10 mouse cellular contexts compared by ENCODE assay signal in the genomic region with DNA sequence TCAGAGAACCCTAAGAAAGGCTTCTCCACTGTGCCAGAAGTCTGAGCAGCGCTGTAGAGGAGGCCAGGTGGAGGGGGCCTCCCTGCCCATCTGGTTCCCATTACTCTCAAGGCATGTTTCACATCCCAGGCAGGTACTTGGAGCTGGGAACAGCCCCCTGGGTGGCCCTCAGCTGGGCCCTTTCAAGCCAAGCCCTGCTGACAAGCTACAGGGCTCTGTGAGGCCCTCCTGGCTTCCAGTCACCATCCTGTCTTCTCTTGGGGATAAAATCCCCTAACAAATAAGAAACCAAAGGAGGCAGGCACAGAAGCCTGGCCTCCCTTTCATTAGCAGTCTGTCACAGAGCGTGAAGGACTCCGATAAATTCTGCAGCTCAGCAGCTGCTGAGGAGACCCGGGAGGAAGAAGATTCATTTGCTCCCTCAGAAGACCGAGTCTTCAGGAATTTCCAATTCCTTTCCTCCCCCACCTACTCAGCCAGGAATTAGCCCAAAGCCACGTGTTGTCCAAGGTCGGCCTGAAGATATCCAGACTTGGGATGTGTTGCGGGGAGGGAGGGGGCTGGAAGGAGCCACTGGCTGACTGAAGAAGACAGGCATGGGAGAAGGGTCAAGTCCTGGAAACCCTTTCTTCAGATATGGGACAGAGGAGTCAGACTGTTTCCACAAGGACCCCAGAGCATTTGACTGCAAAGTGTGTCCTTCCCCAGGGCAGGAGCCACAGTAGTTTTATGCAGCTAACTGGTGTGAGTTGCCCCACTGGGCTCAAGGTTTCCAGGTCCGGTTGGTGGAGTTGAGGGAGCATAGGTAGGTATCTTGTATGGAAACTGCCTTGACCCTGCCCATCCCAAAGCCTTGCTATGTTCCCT.
DNase-seq lines count a peak whose midpoint lies in the region; ATAC-seq and TF ChIP-seq lines count a peak whose summit lies in the region.
"Had no signal": no experiment of that assay in that cellular context is flagged by ENCODE, and none has a peak within 500 bp of the region (broad histone marks: within the 10 kb centered on the region; RNA-seq: fewer than 3 reads in every experiment).

No protein-coding gene starts in this region.

- H3K4me3 ChIP-seq in gastrocnemius, adult 2 months = no peak overlapping the region
- no peak overlapping the region for H3K4me3 ChIP-seq in hindbrain, embryonic 11.5 days (ENCODE audit: low read depth, low read length)
- no peak overlapping the region for H3K4me3 ChIP-seq in midbrain, embryonic 15.5 days
- H3K4me3 ChIP-seq: liver, embryonic 15.5 days had no signal

- H3K27me3 ChIP-seq in hindbrain, embryonic 11.5 days (ENCODE audit: control insufficient read depth, insufficient read depth, low read length) = no peaks in the 10 kb centered on the region; the same call in 1 of the 2 replicates
- no peaks in the 10 kb centered on the region for H3K27me3 ChIP-seq in midbrain, embryonic 15.5 days (replicated peaks)
- H3K27me3 ChIP-seq: liver, embryonic 15.5 days had no signal

- no peaks in the 10 kb centered on the region for H3K9me3 ChIP-seq in hindbrain, embryonic 11.5 days (ENCODE audit: control insufficient read depth, low read length)
- H3K9me3 ChIP-seq in midbrain, embryonic 15.5 days = no peaks in the 10 kb centered on the region
- H3K9me3 ChIP-seq: liver, embryonic 15.5 days had no signal

- no peak; the same call in 1 of the 2 replicates for ATAC-seq in hindbrain, embryonic 11.5 days (ENCODE audit: low FRiP score)
- ATAC-seq in midbrain, embryonic 15.5 days (replicated peaks) = no peak
- no peak for ATAC-seq in activated CD4-positive, CD25-positive, alpha-beta regulatory T cell, adult 4 months

- no peak overlapping the region for H3K9ac ChIP-seq in hindbrain, embryonic 11.5 days (ENCODE audit: low read depth, low read length)
- no peak overlapping the region for H3K9ac ChIP-seq in midbrain, embryonic 15.5 days
- H3K9ac ChIP-seq: liver, embryonic 15.5 days had no signal

- H3K4me1 ChIP-seq in hindbrain, embryonic 11.5 days (replicated peaks; ENCODE audit: control insufficient read depth, insufficient read depth, low read length) = peaks cover 11% of the 10 kb centered on the region
- peaks cover 36% of the 10 kb centered on the region for H3K4me1 ChIP-seq in midbrain, embryonic 15.5 days
- H3K4me1 ChIP-seq: liver, embryonic 15.5 days had no signal

- TF ChIP-seq CTCF in gastrocnemius, adult 2 months (IDR thresholded peaks at IDR 0.05) = no peak

- 35% methylated on average over 9 of the region's 9 CpGs for WGBS in hindbrain, embryonic 11.5 days
- whole genome bisulfite sequencing in midbrain, embryonic 15.5 days = 24% methylated on average over 9 of the region's 9 CpGs

- intact Hi-C loops in gastrocnemius, adult 2 months (cut with DNase I) = no loop called here
- intact Hi-C loops in gastrocnemius, postnatal 36 days (cut with DNase I) = no loop called here

- H3K36me3 ChIP-seq in hindbrain, embryonic 11.5 days (ENCODE audit: control insufficient read depth, insufficient read depth, low read length) = no peaks in the 10 kb centered on the region
- H3K36me3 ChIP-seq in midbrain, embryonic 15.5 days (replicated peaks) = no peaks in the 10 kb centered on the region
- H3K36me3 ChIP-seq: liver, embryonic 15.5 days had no signal

- no peak overlapping the region for H3K4me2 ChIP-seq in hindbrain, embryonic 11.5 days (replicated peaks; ENCODE audit: low read depth, low read length)
- no peak overlapping the region for H3K4me2 ChIP-seq in midbrain, embryonic 15.5 days
- H3K4me2 ChIP-seq: liver, embryonic 15.5 days had no signal

- peak; percentile 33 for DNase-seq in gastrocnemius, adult 2 months
- no peak for DNase-seq in gastrocnemius, postnatal 36 days
- peak; percentile 74 for DNase-seq in embryo, embryonic 10 days (ENCODE audit: low spot score)
- peak; percentile 28 for DNase-seq in hindbrain, embryonic 11.5 days (ENCODE audit: low spot score)
- no peak for DNase-seq in T-cell, adult 2 months (ENCODE audit: low spot score)
- DNase-seq in retina, embryonic 14.5 days (ENCODE audit: low spot score) = no peak
- DNase-seq: cerebellum, postnatal 25 days had no signal

- H3K27ac ChIP-seq in gastrocnemius, adult 2 months = peak overlapping the region; percentile 62
- H3K27ac ChIP-seq in hindbrain, embryonic 11.5 days (ENCODE audit: low read depth, low read length) = 0 out of 2 replicates have a peak overlapping the region, but pooled peaks have one; percentile 12
- peak overlapping the region; percentile 55 for H3K27ac ChIP-seq in midbrain, embryonic 15.5 days
- H3K27ac ChIP-seq: liver, embryonic 15.5 days had no signal

Comparison
In these comparisons a context has a peak if more than half of its experiments do, and no peak if none do; other contexts are left out.
1. DNase-seq: peak in gastrocnemius, adult 2 months (single experiment), embryo, embryonic 10 days (single experiment) and hindbrain, embryonic 11.5 days (single experiment); none in gastrocnemius, postnatal 36 days (0 of 2), T-cell, adult 2 months (single experiment) and retina, embryonic 14.5 days (single experiment).
2. H3K27ac ChIP-seq: peak in every context shown above with its lines; median percentile 62 in gastrocnemius, adult 2 months; 55 in midbrain, embryonic 15.5 days; 12 in hindbrain, embryonic 11.5 days.